Mouse (Mus musculus) kidney, adult 2 months (tissue): ENCODE measurements around the gene S100g. TPM values are rescaled to one million over a fixed set of nuclear protein-coding genes. Genes with fewer than 3 reads are reported as not detected.
A peak's percentile ranks its signal among the peaks of the same experiment; 100 is the strongest.

Experiments used
- DNase-seq: peaks from one replicate; pipeline ENCODE4 v3.0.0; 2021
- H3K27ac ChIP-seq: fragments of 200-500 bp; 2 replicates; pipeline ENCODE4 v1.5.1; 2012; ENCODE audit warnings: low read depth, low read length, control low read depth, inconsistent platforms; ENCODE audit not compliant: insufficient read depth
- H3K27me3 ChIP-seq: fragments of 200-500 bp; replicated peaks from 2 replicates; pipeline ENCODE4 v1.6.1; 2012; ENCODE audit warnings: mild to moderate bottlenecking, moderate library complexity, low read length, inconsistent platforms; ENCODE audit not compliant: control insufficient read depth, insufficient read depth
- H3K36me3 ChIP-seq: fragments of 200-500 bp; 2 replicates; pipeline ENCODE4 v1.6.1; 2012; ENCODE audit warnings: mild to moderate bottlenecking, moderate library complexity, low read length, inconsistent platforms; ENCODE audit not compliant: control insufficient read depth, insufficient read depth
- H3K4me1 ChIP-seq: fragments of 200-500 bp; 2 replicates; pipeline ENCODE4 v1.6.1; 2011; ENCODE audit warnings: low read length; ENCODE audit not compliant: control insufficient read depth, insufficient read depth
- H3K4me3 ChIP-seq: fragments of 200-500 bp; 2 replicates; pipeline ENCODE4 v1.5.1; 2011; ENCODE audit warnings: mild to moderate bottlenecking, low read depth, low read length, control low read depth; ENCODE audit not compliant: insufficient read depth
- CTCF ChIP-seq: fragments of 200-500 bp; conservative IDR thresholded peaks from 2 replicates; pipeline ENCODE4 v1.5.1; 2011; ENCODE audit warnings: low read depth, mild to moderate bottlenecking, control low read depth, low read length, moderate library complexity, mixed read lengths; ENCODE audit not compliant: insufficient read depth, insufficient read length
- POLR2A ChIP-seq: fragments of 200-500 bp; IDR thresholded peaks from one replicate; pipeline ENCODE4 v1.6.1; 2011; ENCODE audit warnings: low read depth, low read length, control low read depth
- WGBS: fragments of 180-500 bp; shearing (Covaris S2); methylation state at CpG from one replicate; pipeline ENCODE4 v1.1.7; 2018; 5-methylcytosine and 5-hydroxymethylcytosine counted together
- polyA plus RNA-seq: library from polyadenylated mRNA; depleted of rRNA; stranded (reverse); fragments of >200 nt; gene quantifications from 2 replicates; pipeline ENCODE4 v1.2.3, GENCODE M21; 2012; rRNA removed

The S100g gene
- polyA plus RNA-seq, 1 experiment: 544 TPM

- H3K27ac ChIP-seq: no peak overlapping the region
- WGBS: 76% methylated on average over 3 of the region's 3 CpGs
- no peaks in the 10 kb centered on the region for H3K36me3 ChIP-seq
- DNase-seq: no peak
- H3K4me1 ChIP-seq: no peaks in the 10 kb centered on the region
- TF ChIP-seq POLR2A (no peak), CTCF (no peak)
- no peaks in the 10 kb centered on the region for H3K27me3 ChIP-seq
- H3K4me3 ChIP-seq: no peak overlapping the region
Measured at GRCm38 (mm10) chrX:162957921-162958320, 6.5 kb downstream of the S100g start.

DNA sequence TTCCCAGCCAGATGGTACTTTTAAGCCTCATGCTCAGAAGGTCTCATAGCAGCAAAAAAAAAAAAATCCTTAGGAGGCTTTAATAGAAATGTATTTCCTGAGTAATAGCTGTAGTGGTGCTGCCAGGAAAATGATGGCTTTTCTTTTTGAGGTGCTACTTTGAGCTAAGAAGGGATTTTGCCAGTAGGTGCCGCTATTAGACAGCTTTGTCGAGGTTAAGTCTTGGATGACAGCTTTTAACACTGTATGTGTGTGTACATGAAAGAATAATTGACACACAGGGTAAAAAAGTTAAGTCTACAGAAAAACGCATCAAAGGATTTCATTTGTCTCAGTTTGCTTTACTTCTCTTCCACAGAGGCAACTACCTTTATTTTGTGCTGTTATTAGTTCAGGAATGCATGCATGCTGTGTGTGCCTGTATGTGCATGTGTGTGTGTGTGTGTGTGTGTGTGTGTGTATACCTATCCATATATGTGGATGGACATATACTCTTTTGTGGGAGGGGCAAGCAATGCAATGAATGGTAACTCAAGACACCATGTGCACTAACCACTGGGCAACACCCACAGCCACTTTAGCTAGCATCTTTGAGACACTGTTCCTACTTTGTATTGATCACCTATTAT lies 14.5 kb downstream of the S100g start:
- no peak overlapping the region for H3K27ac ChIP-seq
- no peaks in the 10 kb centered on the region for H3K4me1 ChIP-seq
- WGBS: 16% methylated on average over 3 of the region's 3 CpGs
- H3K4me3 ChIP-seq: no peak overlapping the region
- TF ChIP-seq POLR2A (no peak), CTCF (0 out of 2 replicates have a peak, but pooled peaks have one; percentile 5)
- H3K36me3 ChIP-seq: no peaks in the 10 kb centered on the region
- no peaks in the 10 kb centered on the region for H3K27me3 ChIP-seq
- DNase-seq: peak; percentile 38

DNA sequence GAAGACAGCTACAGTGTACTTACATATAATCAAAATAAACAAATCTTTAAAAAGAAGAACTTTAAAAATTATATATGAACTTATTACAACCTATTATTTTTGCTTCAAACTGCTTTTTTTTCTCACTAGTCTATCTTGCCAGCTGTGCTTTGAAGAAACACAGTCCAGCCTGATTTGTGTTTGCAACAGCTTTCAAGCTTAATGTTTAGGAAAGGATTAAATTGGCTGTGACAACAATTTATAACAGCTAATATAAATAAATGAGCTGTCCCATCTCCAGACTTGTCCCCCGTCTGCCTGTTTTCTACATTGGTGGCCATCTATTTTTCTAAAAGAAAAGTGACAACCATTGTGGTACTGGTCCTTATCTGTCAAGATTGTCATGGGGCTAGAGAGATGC lies 22.4 kb downstream of the S100g start:
- no peaks in the 10 kb centered on the region for H3K36me3 ChIP-seq
- no peak for DNase-seq
- H3K27ac ChIP-seq: no peak overlapping the region
- TF ChIP-seq CTCF: no peak
- TF ChIP-seq POLR2A: no peak
- H3K4me1 ChIP-seq: no peaks in the 10 kb centered on the region
- no peaks in the 10 kb centered on the region for H3K27me3 ChIP-seq
- 78% methylated on average over 1 of the region's 1 CpGs for WGBS
- H3K4me3 ChIP-seq: no peak overlapping the region

DNA sequence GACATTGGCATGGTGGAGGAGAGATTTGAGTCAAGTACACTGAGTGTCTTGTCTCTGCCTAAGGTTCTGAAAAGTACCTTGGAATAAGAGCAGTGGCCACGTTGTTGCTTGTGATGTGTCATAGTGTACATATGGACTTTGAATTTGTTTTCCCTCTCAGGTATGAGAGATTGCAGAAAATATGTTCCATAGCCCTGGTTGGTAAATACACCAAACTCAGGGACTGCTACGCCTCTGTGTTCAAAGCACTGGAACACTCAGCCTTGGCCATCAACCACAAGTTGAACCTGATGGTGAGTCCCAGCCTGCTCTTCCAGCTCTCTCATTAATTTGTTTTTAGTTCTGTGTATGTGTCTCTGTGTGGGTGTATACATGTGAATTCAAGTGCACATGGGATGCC lies 32.9 kb downstream of the S100g start:
- TF ChIP-seq CTCF (no peak), POLR2A (no peak)
- Histone ChIP-seq H3K27me3 (no peaks in the 10 kb centered on the region), H3K4me3 (no peak overlapping the region), H3K4me1 (no peaks in the 10 kb centered on the region), H3K27ac (no peak overlapping the region), H3K36me3 (no peaks in the 10 kb centered on the region)
- DNase-seq: no peak
- WGBS: 94% methylated on average over 2 of the region's 2 CpGs

GRCm38 (mm10) chrX:162921487-162922125 lies 42.8 kb downstream of the S100g start:
- H3K4me3 ChIP-seq: peak overlapping the region; percentile 35; the same call in 1 of the 2 replicates
- H3K4me1 ChIP-seq: peaks cover 6% of the 10 kb centered on the region; the same call in 1 of the 2 replicates
- TF ChIP-seq POLR2A (no peak), CTCF (no peak)
- WGBS: 31% methylated on average over 8 of the region's 8 CpGs
- peak overlapping the region; percentile 80 for H3K27ac ChIP-seq
- no peaks in the 10 kb centered on the region for H3K27me3 ChIP-seq
- no peaks in the 10 kb centered on the region for H3K36me3 ChIP-seq
- DNase-seq: peak; percentile 49

DNA sequence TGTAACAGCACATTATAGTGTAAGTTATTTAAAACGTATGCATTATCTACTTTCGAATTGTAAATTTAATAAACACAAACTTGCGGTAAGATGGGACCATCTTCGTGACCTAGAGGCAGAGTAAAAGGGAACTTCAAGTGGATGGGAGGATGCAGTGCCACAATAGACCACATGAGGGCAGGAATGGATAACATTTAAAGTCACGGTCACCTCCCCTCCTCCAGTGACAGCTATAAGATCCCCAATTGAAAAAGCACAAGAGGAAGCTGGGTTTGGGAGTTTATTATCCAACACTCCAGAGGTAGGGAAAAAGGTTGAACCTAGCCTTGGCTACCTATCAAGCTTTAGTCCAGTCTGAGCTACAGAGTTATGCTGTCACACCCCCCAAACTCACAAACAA lies 48.7 kb downstream of the S100g start:
- Histone ChIP-seq H3K27me3 (no peaks in the 10 kb centered on the region), H3K4me1 (no peaks in the 10 kb centered on the region), H3K27ac (no peak overlapping the region), H3K36me3 (no peaks in the 10 kb centered on the region; the same call in 1 of the 2 replicates), H3K4me3 (no peak overlapping the region)
- peak; percentile 62 for DNase-seq
- WGBS: 21% methylated on average over 5 of the region's 5 CpGs
- peak; percentile 70 for TF ChIP-seq CTCF
- no peak for TF ChIP-seq POLR2A

DNA sequence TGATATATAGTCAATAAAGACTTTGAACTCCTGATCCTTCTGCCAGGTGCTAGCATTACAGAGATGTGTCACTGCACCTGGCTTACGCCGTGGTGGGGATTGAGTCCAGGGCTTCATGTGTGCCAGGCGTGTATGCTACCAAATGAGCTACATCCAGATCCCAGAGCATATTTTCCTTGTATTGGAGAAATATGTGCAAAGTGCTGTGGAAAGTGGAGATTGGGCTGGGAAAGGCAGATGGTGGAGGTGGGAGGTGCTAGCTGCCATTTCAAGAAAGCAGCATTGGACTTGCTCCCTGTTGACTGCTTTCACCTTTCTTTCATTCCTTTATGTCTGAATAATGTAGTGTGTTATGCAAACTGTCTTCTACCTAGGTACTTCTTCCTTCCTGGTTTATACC lies 50.7 kb downstream of the S100g start:
- no peak overlapping the region for H3K4me3 ChIP-seq
- H3K36me3 ChIP-seq: no peaks in the 10 kb centered on the region; the same call in 1 of the 2 replicates
- 97% methylated on average over 3 of the region's 3 CpGs for WGBS
- TF ChIP-seq CTCF (no peak), POLR2A (no peak)
- H3K27ac ChIP-seq: no peak overlapping the region
- H3K27me3 ChIP-seq: no peaks in the 10 kb centered on the region
- DNase-seq: no peak
- no peaks in the 10 kb centered on the region for H3K4me1 ChIP-seq

Other genes starting within 250 kb of the S100g start
- 53.5 and 62.7 TPM in 2 replicates for gene Rbbp7, start 204.2 kb downstream of the S100g start, polyA plus RNA-seq
- 2.6 and 4.5 TPM in 2 replicates for gene Txlng, start 135.1 kb downstream of the S100g start, polyA plus RNA-seq
- gene Syap1, start 76.2 kb downstream of the S100g start, polyA plus RNA-seq: 14.1 and 16.4 TPM in 2 replicates
- 27.3 TPM in 2 replicates for gene Ctps2, start 63.4 kb downstream of the S100g start, polyA plus RNA-seq